Mouse (Mus musculus): Measurements from ENCODE around the gene Col18a1. TPM values are rescaled to one million over a fixed set of nuclear protein-coding genes. Genes with fewer than 3 reads are reported as not detected.

Col18a1 gene
- polyA plus RNA-seq, 1 experiment from 2014 or later, result 51.2 TPM

DNA sequence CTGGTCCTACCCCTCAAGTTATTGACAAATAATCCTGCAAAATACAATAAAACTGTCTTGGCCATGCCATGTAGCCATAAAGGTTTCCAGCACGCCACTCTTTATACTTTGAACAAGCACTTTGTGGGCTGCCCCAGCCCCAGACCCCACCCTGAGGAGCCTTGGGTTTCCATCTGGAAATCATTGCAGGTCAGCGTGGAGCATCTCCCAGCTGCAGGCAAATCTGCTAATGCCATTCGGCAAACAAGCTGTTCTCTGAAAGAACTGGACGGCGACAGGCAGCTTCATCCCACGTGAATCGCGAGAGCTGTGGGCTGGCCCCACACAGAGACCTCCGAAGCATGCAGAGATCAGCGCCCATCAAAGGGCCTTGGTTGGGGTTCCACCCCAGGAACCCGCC is 34.2 kb downstream of the Col18a1 start:
- ATAC-seq (ENCODE audit: low FRiP score) (no peak), DNase-seq (ENCODE audit: low spot score) (no peak)
- no peak overlapping the region for H3K9ac ChIP-seq
- H3K9me3 ChIP-seq (ENCODE audit: control insufficient read depth, low read length), result no peaks in the 10 kb centered on the region
- H3K36me3 ChIP-seq (replicated peaks; ENCODE audit: control insufficient read depth, insufficient read depth), result no peaks in the 10 kb centered on the region
- H3K4me3 ChIP-seq (replicated peaks; ENCODE audit: low read length), result no peak overlapping the region
- no peak overlapping the region for H3K4me2 ChIP-seq (replicated peaks)
- H3K4me1 ChIP-seq (replicated peaks; ENCODE audit: control insufficient read depth, insufficient read depth, low read length), result peaks cover 10% of the 10 kb centered on the region
- no peaks in the 10 kb centered on the region for H3K27me3 ChIP-seq (ENCODE audit: control insufficient read depth, insufficient read depth, low read length)
- WGBS, result 35% methylated on average over 11 of the region's 11 CpGs
- H3K27ac ChIP-seq, result no peak overlapping the region

DNA sequence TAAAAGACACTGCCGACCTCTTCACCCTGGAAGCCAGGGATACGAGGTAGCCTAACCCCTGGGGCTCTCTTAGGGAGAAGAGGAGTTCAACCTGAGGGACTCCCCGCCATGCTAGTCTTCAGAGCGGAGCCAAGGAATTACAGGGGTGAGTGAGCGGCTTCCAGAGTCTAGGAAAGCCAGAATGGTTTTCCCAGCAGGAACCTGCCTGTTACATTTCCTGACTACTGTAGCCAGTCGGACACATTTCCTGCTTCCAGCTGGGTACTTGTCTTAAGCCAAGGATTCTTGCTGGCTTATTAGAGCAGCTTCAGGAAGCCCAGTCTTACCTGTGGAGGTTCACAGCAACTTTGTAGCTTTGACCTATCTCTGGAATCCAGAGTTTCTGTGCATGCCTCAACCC is 34.8 kb downstream of the Col18a1 start:
- WGBS, result 46% methylated on average over 6 of the region's 6 CpGs
- no peak overlapping the region for H3K4me2 ChIP-seq (replicated peaks)
- no peak overlapping the region for H3K4me3 ChIP-seq (replicated peaks; ENCODE audit: low read length)
- no peak for DNase-seq (ENCODE audit: low spot score)
- peaks cover 10% of the 10 kb centered on the region for H3K4me1 ChIP-seq (replicated peaks; ENCODE audit: control insufficient read depth, insufficient read depth, low read length)
- H3K27me3 ChIP-seq (ENCODE audit: control insufficient read depth, insufficient read depth, low read length), result no peaks in the 10 kb centered on the region
- no peaks in the 10 kb centered on the region for H3K36me3 ChIP-seq (replicated peaks; ENCODE audit: control insufficient read depth, insufficient read depth)
- H3K9ac ChIP-seq, result no peak overlapping the region
- no peaks in the 10 kb centered on the region for H3K9me3 ChIP-seq (ENCODE audit: control insufficient read depth, low read length)
- no peak overlapping the region for H3K27ac ChIP-seq
- ATAC-seq (ENCODE audit: low FRiP score), result no peak

- DNase-seq (ENCODE audit: low spot score), result peak; percentile 99
- H3K4me1 ChIP-seq (replicated peaks; ENCODE audit: control insufficient read depth, insufficient read depth, low read length), result peaks cover 10% of the 10 kb centered on the region
- H3K4me3 ChIP-seq (replicated peaks; ENCODE audit: low read length), result no peak overlapping the region
- peak; percentile 79 for ATAC-seq (ENCODE audit: low FRiP score)
- no peak overlapping the region for H3K27ac ChIP-seq
- H3K4me2 ChIP-seq (replicated peaks), result no peak overlapping the region
- H3K36me3 ChIP-seq (replicated peaks; ENCODE audit: control insufficient read depth, insufficient read depth), result no peaks in the 10 kb centered on the region
- no peaks in the 10 kb centered on the region for H3K27me3 ChIP-seq (ENCODE audit: control insufficient read depth, insufficient read depth, low read length)
- no peak overlapping the region for H3K9ac ChIP-seq
- 42% methylated on average over 13 of the region's 13 CpGs for WGBS
- no peaks in the 10 kb centered on the region for H3K9me3 ChIP-seq (ENCODE audit: control insufficient read depth, low read length)
These were observed 35.6 kb downstream of the Col18a1 start for GRCm38 (mm10) chr10:77130561-77131240.

DNA sequence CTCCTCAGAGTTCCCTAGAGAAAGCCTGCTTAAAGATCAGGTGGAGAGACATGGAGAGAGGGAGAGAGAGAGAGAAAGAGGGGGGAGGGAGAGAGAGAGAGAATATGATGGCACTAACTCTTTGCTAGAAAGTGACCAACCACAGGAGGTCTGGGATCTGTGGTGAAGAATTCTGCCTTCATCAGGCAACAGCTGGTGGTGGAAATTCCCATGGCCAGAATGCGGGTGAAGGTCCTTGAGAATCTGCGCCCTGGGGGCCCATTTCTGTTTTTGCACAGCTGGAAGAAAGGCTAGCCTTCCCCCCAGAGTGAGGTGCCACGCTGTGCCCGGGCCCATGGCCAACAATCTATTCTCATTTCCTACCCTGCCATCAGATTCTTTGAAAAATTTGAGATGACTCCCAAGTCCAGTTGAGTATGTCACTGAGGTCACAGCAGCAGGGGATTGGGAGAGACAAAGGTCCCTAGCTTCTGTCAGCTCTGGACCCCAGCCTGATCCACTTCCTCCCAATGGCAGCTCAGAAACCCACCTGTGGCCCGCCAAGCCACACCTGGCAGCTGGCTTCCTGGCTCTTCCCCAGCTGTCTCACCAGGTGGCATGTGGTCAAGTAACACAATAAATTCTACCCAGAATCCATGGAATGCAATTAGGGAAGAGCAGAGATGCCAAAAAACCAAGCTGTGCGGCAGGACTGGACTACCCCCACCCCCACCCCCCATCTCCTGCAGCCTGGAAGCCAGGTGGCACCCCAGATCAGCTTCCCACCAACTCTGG is 36.5 kb downstream of the Col18a1 start:
- H3K27ac ChIP-seq, result no peak overlapping the region

GRCm38 (mm10) chr10:77127926-77128325 is 38.4 kb downstream of the Col18a1 start:
- Histone ChIP-seq H3K27me3 (ENCODE audit: control insufficient read depth, insufficient read depth, low read length) (no peaks in the 10 kb centered on the region), H3K9ac (no peak overlapping the region), H3K4me1 (replicated peaks; ENCODE audit: control insufficient read depth, insufficient read depth, low read length) (peaks cover 13% of the 10 kb centered on the region), H3K9me3 (ENCODE audit: control insufficient read depth, low read length) (no peaks in the 10 kb centered on the region), H3K4me3 (replicated peaks; ENCODE audit: low read length) (no peak overlapping the region), H3K27ac (no peak overlapping the region), H3K4me2 (replicated peaks) (no peak overlapping the region), H3K36me3 (replicated peaks; ENCODE audit: control insufficient read depth, insufficient read depth) (no peaks in the 10 kb centered on the region)
- 68% methylated on average over 2 of the region's 2 CpGs for WGBS
- ATAC-seq (ENCODE audit: low FRiP score) (no peak), DNase-seq (ENCODE audit: low spot score) (no peak)

More for the DNA sequence above, 36.5 kb downstream of the Col18a1 start:
- Histone ChIP-seq H3K9me3 (ENCODE audit: control insufficient read depth, low read length) (no peaks in the 10 kb centered on the region), H3K36me3 (replicated peaks; ENCODE audit: control insufficient read depth, insufficient read depth) (no peaks in the 10 kb centered on the region), H3K4me3 (replicated peaks; ENCODE audit: low read length) (no peak overlapping the region), H3K9ac (no peak overlapping the region), H3K27me3 (ENCODE audit: control insufficient read depth, insufficient read depth, low read length) (no peaks in the 10 kb centered on the region), H3K4me2 (replicated peaks) (no peak overlapping the region), H3K4me1 (replicated peaks; ENCODE audit: control insufficient read depth, insufficient read depth, low read length) (peaks cover 10% of the 10 kb centered on the region)
- DNase-seq (ENCODE audit: low spot score) (peak; percentile 49), ATAC-seq (ENCODE audit: low FRiP score) (0 out of 2 replicates have a peak, but pooled peaks have one; percentile 19)
- WGBS, result 82% methylated on average over 6 of the region's 6 CpGs

GRCm38 (mm10) chr10:77126590-77126989 is 39.8 kb downstream of the Col18a1 start:
- H3K9ac ChIP-seq, result no peak overlapping the region
- no peak overlapping the region for H3K4me2 ChIP-seq (replicated peaks)
- H3K27me3 ChIP-seq (ENCODE audit: control insufficient read depth, insufficient read depth, low read length), result no peaks in the 10 kb centered on the region
- no peak overlapping the region for H3K27ac ChIP-seq
- DNase-seq (ENCODE audit: low spot score) (no peak), ATAC-seq (ENCODE audit: low FRiP score) (no peak)
- no peak overlapping the region for H3K4me3 ChIP-seq (replicated peaks; ENCODE audit: low read length)
- H3K4me1 ChIP-seq (replicated peaks; ENCODE audit: control insufficient read depth, insufficient read depth, low read length), result peaks cover 6% of the 10 kb centered on the region; the same call in 1 of the 2 replicates
- H3K9me3 ChIP-seq (ENCODE audit: control insufficient read depth, low read length), result no peaks in the 10 kb centered on the region
- H3K36me3 ChIP-seq (replicated peaks; ENCODE audit: control insufficient read depth, insufficient read depth), result no peaks in the 10 kb centered on the region
- 98% methylated on average over 2 of the region's 2 CpGs for WGBS

- no peak for DNase-seq (ENCODE audit: low spot score)
- H3K4me3 ChIP-seq (replicated peaks; ENCODE audit: low read length), result no peak overlapping the region
- WGBS, result 75% methylated on average over 18 of the region's 18 CpGs
- no peaks in the 10 kb centered on the region for H3K9me3 ChIP-seq (ENCODE audit: control insufficient read depth, low read length)
- H3K36me3 ChIP-seq (replicated peaks; ENCODE audit: control insufficient read depth, insufficient read depth), result no peaks in the 10 kb centered on the region
- H3K27ac ChIP-seq, result no peak overlapping the region
- H3K4me2 ChIP-seq (replicated peaks), result no peak overlapping the region
- no peaks in the 10 kb centered on the region for H3K27me3 ChIP-seq (ENCODE audit: control insufficient read depth, insufficient read depth, low read length)
- no peak overlapping the region for H3K9ac ChIP-seq
- H3K4me1 ChIP-seq (replicated peaks; ENCODE audit: control insufficient read depth, insufficient read depth, low read length), result 0 out of 2 replicates have a peak, but pooled peaks cover 6% of the 10 kb centered on the region
- ATAC-seq (ENCODE audit: low FRiP score), result no peak
These were observed 41.1 kb downstream of the Col18a1 start for GRCm38 (mm10) chr10:77125078-77125731.

GRCm38 (mm10) chr10:77123953-77124352 is 42.4 kb downstream of the Col18a1 start:
- no peaks in the 10 kb centered on the region for H3K27me3 ChIP-seq (ENCODE audit: control insufficient read depth, insufficient read depth, low read length)
- H3K9me3 ChIP-seq (ENCODE audit: control insufficient read depth, low read length), result no peaks in the 10 kb centered on the region
- no peak overlapping the region for H3K27ac ChIP-seq
- H3K4me2 ChIP-seq (replicated peaks), result 0 out of 2 replicates have a peak overlapping the region, but pooled peaks have one; percentile 5
- WGBS, result 42% methylated on average over 8 of the region's 8 CpGs
- H3K36me3 ChIP-seq (replicated peaks; ENCODE audit: control insufficient read depth, insufficient read depth), result no peaks in the 10 kb centered on the region
- H3K4me1 ChIP-seq (replicated peaks; ENCODE audit: control insufficient read depth, insufficient read depth, low read length), result 0 out of 2 replicates have a peak, but pooled peaks cover 3% of the 10 kb centered on the region
- no peak for ATAC-seq (ENCODE audit: low FRiP score)
- H3K4me3 ChIP-seq (replicated peaks; ENCODE audit: low read length), result no peak overlapping the region
- no peak for DNase-seq (ENCODE audit: low spot score)
- no peak overlapping the region for H3K9ac ChIP-seq

Data from hindbrain, embryonic 14.5 days (tissue).